Mouse (Mus musculus): ENCODE results near the gene Dync1li1. TPM values are rescaled to one million over a fixed set of nuclear protein-coding genes. Genes with fewer than 3 reads are reported as not detected.

The Dync1li1 gene
- polyA plus RNA-seq, 1 experiment = 64.9 TPM

- TF ChIP-seq CTCF (IDR thresholded peaks at IDR 0.05; ENCODE audit: borderline replicate concordance, insufficient read depth, low read depth, low read length) = no peak
- no peak overlapping the region for H3K27ac ChIP-seq (ENCODE audit: insufficient read depth, low read length)
- no peak overlapping the region for H3K4me3 ChIP-seq (replicated peaks; ENCODE audit: insufficient read depth, low read depth, low read length)
- WGBS = 92% methylated on average over 10 of the region's 10 CpGs
- H3K4me1 ChIP-seq (ENCODE audit: control insufficient read depth, insufficient read depth, low read length) = no peaks in the 10 kb centered on the region; the same call in none of the 2 replicates
- no peaks in the 10 kb centered on the region for H3K27me3 ChIP-seq (ENCODE audit: control insufficient read depth, insufficient read depth, low read length)
- no peak for DNase-seq
Observed at GRCm38 (mm10) chr9:114666858-114667257, 21.7 kb upstream of the Dync1li1 start.

DNA sequence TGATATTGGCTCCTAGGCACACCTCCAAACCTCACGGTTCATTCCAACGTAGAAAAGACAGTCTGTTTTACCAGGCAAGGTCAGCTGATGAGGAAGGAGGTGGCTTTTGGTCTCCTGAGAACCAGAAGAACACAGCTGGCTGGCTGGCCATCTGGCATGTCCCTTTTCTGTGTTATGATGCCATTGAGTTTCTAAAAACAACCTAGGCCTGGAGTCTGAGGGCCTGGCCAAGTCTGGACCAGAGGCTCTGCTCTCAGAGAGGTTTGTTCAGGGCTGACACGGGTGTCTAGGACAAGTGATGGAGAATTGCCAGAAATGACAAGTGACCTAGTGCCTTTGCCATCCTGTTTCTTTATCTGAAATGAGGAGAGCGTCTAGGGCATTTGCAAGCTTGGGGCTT lies 20.5 kb upstream of the Dync1li1 start:
- Histone ChIP-seq H3K27me3 (ENCODE audit: control insufficient read depth, insufficient read depth, low read length) (no peaks in the 10 kb centered on the region), H3K27ac (ENCODE audit: insufficient read depth, low read length) (no peak overlapping the region), H3K4me1 (ENCODE audit: control insufficient read depth, insufficient read depth, low read length) (no peaks in the 10 kb centered on the region; the same call in none of the 2 replicates), H3K4me3 (replicated peaks; ENCODE audit: insufficient read depth, low read depth, low read length) (no peak overlapping the region)
- DNase-seq = no peak
- TF ChIP-seq POLR2A (IDR thresholded peaks at IDR 0.05; ENCODE audit: borderline replicate concordance, insufficient read depth, low read length) (no peak), CTCF (IDR thresholded peaks at IDR 0.05; ENCODE audit: borderline replicate concordance, insufficient read depth, low read depth, low read length) (no peak)
- WGBS = 24% methylated on average over 4 of the region's 4 CpGs

DNA sequence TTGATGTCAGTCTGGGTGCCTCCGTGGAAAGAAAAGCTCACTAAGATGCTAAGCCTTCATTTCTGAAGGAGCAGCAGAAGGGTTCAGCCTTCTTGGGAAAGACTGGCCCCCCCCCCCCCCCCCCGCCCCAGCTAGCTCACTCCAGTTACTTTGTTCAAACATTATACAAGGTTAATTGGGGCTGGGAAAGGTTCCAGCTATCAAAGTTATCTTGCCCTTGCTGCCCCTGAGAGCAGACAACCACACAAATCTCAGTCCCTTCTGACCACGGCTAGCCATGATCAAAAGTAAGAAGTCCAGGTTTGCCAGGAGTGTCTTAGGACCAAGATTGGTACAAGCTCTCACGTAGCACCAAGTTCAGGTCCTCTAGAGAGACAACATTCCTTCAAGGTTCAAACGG lies 19.6 kb upstream of the Dync1li1 start:
- TF ChIP-seq CTCF (IDR thresholded peaks at IDR 0.05; ENCODE audit: borderline replicate concordance, insufficient read depth, low read depth, low read length) = no peak
- TF ChIP-seq POLR2A (IDR thresholded peaks at IDR 0.05; ENCODE audit: borderline replicate concordance, insufficient read depth, low read length) = no peak
- Histone ChIP-seq H3K4me1 (ENCODE audit: control insufficient read depth, insufficient read depth, low read length) (peaks cover 6% of the 10 kb centered on the region), H3K27ac (ENCODE audit: insufficient read depth, low read length) (no peak overlapping the region), H3K27me3 (ENCODE audit: control insufficient read depth, insufficient read depth, low read length) (no peaks in the 10 kb centered on the region), H3K4me3 (replicated peaks; ENCODE audit: insufficient read depth, low read depth, low read length) (no peak overlapping the region)
- no peak for DNase-seq
- WGBS = 80% methylated on average over 5 of the region's 5 CpGs

DNA sequence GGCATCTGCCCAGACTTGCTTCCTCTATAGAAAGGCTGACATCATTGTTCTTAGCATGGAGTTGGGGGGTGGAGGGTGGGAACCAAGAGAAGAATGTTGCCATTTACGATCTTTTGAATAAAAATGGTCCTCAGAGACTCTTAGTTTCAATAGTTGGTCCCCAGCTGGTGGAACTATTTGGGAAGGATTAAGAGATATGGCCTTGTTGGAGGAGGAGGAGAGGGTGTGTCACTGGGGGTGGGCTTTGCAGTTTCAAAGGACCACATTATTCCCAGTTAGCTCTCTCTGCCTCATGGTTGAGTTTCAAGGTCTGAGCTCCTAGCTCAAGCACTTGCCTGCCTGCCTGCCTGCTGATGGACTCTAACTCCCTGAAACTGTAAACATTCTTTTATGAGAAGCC lies 16.6 kb upstream of the Dync1li1 start:
- no peaks in the 10 kb centered on the region for H3K27me3 ChIP-seq (ENCODE audit: control insufficient read depth, insufficient read depth, low read length)
- DNase-seq = no peak
- 76% methylated on average over 1 of the region's 1 CpGs for WGBS
- H3K27ac ChIP-seq (ENCODE audit: insufficient read depth, low read length) = no peak overlapping the region
- peaks cover 6% of the 10 kb centered on the region for H3K4me1 ChIP-seq (ENCODE audit: control insufficient read depth, insufficient read depth, low read length)
- TF ChIP-seq CTCF (IDR thresholded peaks at IDR 0.05; ENCODE audit: borderline replicate concordance, insufficient read depth, low read depth, low read length) (no peak), POLR2A (IDR thresholded peaks at IDR 0.05; ENCODE audit: borderline replicate concordance, insufficient read depth, low read length) (no peak)
- H3K4me3 ChIP-seq (replicated peaks; ENCODE audit: insufficient read depth, low read depth, low read length) = no peak overlapping the region

- Histone ChIP-seq H3K27me3 (ENCODE audit: control insufficient read depth, insufficient read depth, low read length) (no peaks in the 10 kb centered on the region), H3K4me3 (replicated peaks; ENCODE audit: insufficient read depth, low read depth, low read length) (peak overlapping the region; percentile 59), H3K4me1 (ENCODE audit: control insufficient read depth, insufficient read depth, low read length) (peaks cover 6% of the 10 kb centered on the region; the same call in 1 of the 2 replicates), H3K27ac (ENCODE audit: insufficient read depth, low read length) (peak overlapping the region; percentile 87)
- 2% methylated on average over 24 of the region's 24 CpGs for WGBS
- DNase-seq = peak; percentile 71 to 79
- no peak for TF ChIP-seq CTCF (IDR thresholded peaks at IDR 0.05; ENCODE audit: borderline replicate concordance, insufficient read depth, low read depth, low read length)
- peak; percentile 76; the same call in 1 of the 2 replicates for TF ChIP-seq POLR2A (IDR thresholded peaks at IDR 0.05; ENCODE audit: borderline replicate concordance, insufficient read depth, low read length)
Observed at GRCm38 (mm10) chr9:114672703-114673561, 15.7 kb upstream of the Dync1li1 start.

GRCm38 (mm10) chr9:114673626-114674025 lies 15.0 kb upstream of the Dync1li1 start:
- TF ChIP-seq CTCF (IDR thresholded peaks at IDR 0.05; ENCODE audit: borderline replicate concordance, insufficient read depth, low read depth, low read length) (no peak), POLR2A (IDR thresholded peaks at IDR 0.05; ENCODE audit: borderline replicate concordance, insufficient read depth, low read length) (no peak)
- Histone ChIP-seq H3K27me3 (ENCODE audit: control insufficient read depth, insufficient read depth, low read length) (no peaks in the 10 kb centered on the region), H3K27ac (ENCODE audit: insufficient read depth, low read length) (peak overlapping the region; percentile 87), H3K4me1 (ENCODE audit: control insufficient read depth, insufficient read depth, low read length) (peaks cover 6% of the 10 kb centered on the region; the same call in 1 of the 2 replicates), H3K4me3 (replicated peaks; ENCODE audit: insufficient read depth, low read depth, low read length) (no peak overlapping the region)
- DNase-seq = peak in 1 of 2 experiments; percentile 36
- WGBS = 49% methylated on average over 2 of the region's 2 CpGs

DNA sequence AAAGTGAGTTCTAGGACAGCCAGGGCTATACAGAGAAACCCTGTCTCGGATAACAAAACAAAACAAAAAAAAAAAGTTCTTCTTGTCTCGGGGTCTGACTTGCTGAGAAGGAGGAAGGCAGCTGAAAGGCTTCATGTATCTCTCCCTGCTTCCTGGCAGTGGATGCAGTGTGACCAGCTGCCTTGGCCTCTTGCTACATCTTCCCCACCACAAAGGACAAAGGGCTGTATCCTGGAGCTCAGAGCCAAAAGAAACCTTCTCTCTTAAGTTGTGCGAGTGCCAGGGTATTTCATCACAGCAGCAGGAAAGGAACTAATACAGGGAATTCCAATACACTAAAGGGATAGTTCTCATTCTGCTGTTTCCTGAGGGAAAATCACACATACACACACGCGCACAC lies 10.0 kb upstream of the Dync1li1 start:
- Histone ChIP-seq H3K27me3 (ENCODE audit: control insufficient read depth, insufficient read depth, low read length) (no peaks in the 10 kb centered on the region), H3K27ac (ENCODE audit: insufficient read depth, low read length) (no peak overlapping the region), H3K4me3 (replicated peaks; ENCODE audit: insufficient read depth, low read depth, low read length) (no peak overlapping the region), H3K4me1 (ENCODE audit: control insufficient read depth, insufficient read depth, low read length) (peaks cover 15% of the 10 kb centered on the region)
- no peak for DNase-seq
- WGBS = 84% methylated on average over 5 of the region's 5 CpGs
- no peak for TF ChIP-seq POLR2A (IDR thresholded peaks at IDR 0.05; ENCODE audit: borderline replicate concordance, insufficient read depth, low read length)
- TF ChIP-seq CTCF (IDR thresholded peaks at IDR 0.05; ENCODE audit: borderline replicate concordance, insufficient read depth, low read depth, low read length) = no peak

DNA sequence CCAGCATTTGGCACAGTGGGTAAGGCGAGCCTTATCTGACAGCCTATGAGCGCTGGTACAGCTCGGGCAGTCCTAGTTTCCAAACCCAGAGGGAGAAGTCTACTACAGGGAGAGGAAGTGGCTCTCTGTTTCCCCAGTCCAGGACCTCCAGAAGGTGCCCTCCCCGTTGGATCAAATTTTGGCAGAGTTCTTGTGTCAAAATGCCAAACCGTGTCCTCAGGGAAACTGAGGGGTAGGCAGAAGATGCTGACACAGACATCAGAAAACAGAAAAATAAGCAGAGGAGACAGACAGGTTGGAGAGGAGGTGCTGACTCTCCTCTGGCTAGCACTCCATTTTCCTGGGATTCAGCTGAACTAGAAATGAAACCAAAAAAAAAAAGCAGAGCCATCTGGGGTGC lies 8.6 kb upstream of the Dync1li1 start:
- peak; percentile 78 to 88 for DNase-seq
- Histone ChIP-seq H3K4me1 (ENCODE audit: control insufficient read depth, insufficient read depth, low read length) (peaks cover 13% of the 10 kb centered on the region), H3K27ac (ENCODE audit: insufficient read depth, low read length) (peak overlapping the region; percentile 91), H3K4me3 (replicated peaks; ENCODE audit: insufficient read depth, low read depth, low read length) (no peak overlapping the region), H3K27me3 (ENCODE audit: control insufficient read depth, insufficient read depth, low read length) (no peaks in the 10 kb centered on the region)
- 3% methylated on average over 5 of the region's 5 CpGs for WGBS
- TF ChIP-seq POLR2A (IDR thresholded peaks at IDR 0.05; ENCODE audit: borderline replicate concordance, insufficient read depth, low read length) (peak; percentile 42; the same call in 1 of the 2 replicates), CTCF (IDR thresholded peaks at IDR 0.05; ENCODE audit: borderline replicate concordance, insufficient read depth, low read depth, low read length) (no peak)

All from cerebellum, adult 2 months (tissue).